Mouse (Mus musculus) cerebral cortex, adult 2 months (tissue): Measurements from ENCODE around the gene Pmpca.

Experiments used
- WGBS: fragments of 180-500 bp; shearing (Covaris S2); methylation state at CpG from one replicate; pipeline ENCODE4 v1.1.7; 2018; 5-methylcytosine and 5-hydroxymethylcytosine counted together

Gene Pmpca

GRCm38 (mm10) chr2:26434791-26435572 is 45.8 kb downstream of the Pmpca start:
- WGBS: 91% methylated on average over 7 of the region's 7 CpGs

GRCm38 (mm10) chr2:26437221-26437620 is 48.1 kb downstream of the Pmpca start:
- 36% methylated on average over 4 of the region's 4 CpGs for WGBS

GRCm38 (mm10) chr2:26438373-26438772 is 49.2 kb downstream of the Pmpca start:
- WGBS: 72% methylated on average over 7 of the region's 7 CpGs

- 94% methylated on average over 6 of the region's 6 CpGs for WGBS
Observed at GRCm38 (mm10) chr2:26439671-26440070, 50.5 kb downstream of the Pmpca start.

- 91% methylated on average over 4 of the region's 4 CpGs for WGBS
Observed at GRCm38 (mm10) chr2:26441261-26441660, 52.1 kb downstream of the Pmpca start.

- 24% methylated on average over 5 of the region's 5 CpGs for WGBS
Observed at GRCm38 (mm10) chr2:26441688-26442087, 52.5 kb downstream of the Pmpca start.

- WGBS: 63% methylated on average over 1 of the region's 1 CpGs
Observed at GRCm38 (mm10) chr2:26442843-26443242, 53.7 kb downstream of the Pmpca start.

GRCm38 (mm10) chr2:26443876-26444275 is 54.7 kb downstream of the Pmpca start:
- 24% methylated on average over 3 of the region's 3 CpGs for WGBS

- WGBS: 2% methylated on average over 15 of the region's 15 CpGs
Observed at GRCm38 (mm10) chr2:26444368-26444767, 55.2 kb downstream of the Pmpca start.

GRCm38 (mm10) chr2:26444946-26445665 is 56.0 kb downstream of the Pmpca start, which contains the start of gene Sec16a:
Sec16a (minus strand) TSS chr2:26445216.
- under 1% methylated on average over 61 of the region's 61 CpGs for WGBS

- WGBS: under 1% methylated on average over 44 of the region's 44 CpGs
Observed at GRCm38 (mm10) chr2:26445666-26446445, 56.7 kb downstream of the Pmpca start.

GRCm38 (mm10) chr2:26446671-26447070 is 57.5 kb downstream of the Pmpca start:
- WGBS: 61% methylated on average over 4 of the region's 4 CpGs
